Mouse (Mus musculus) adrenal gland, adult 18-20 months (tissue): ENCODE data around the gene Cpxm2. TPM values are rescaled to one million over a fixed set of nuclear protein-coding genes. Genes with fewer than 3 reads are reported as not detected.

Source experiments
- DNase-seq, 2 experiments: peaks; one replicate each; pipeline ENCODE4 v3.0.0; 2021 to 2022; ENCODE audit warnings: low spot score in 2 of 2
- total RNA-seq, 2 experiments: library from RNA; stranded (reverse); gene quantifications; 1 replicate in 1 of 2; 2 replicates in 1 of 2; pipeline ENCODE4 v1.2.3; 2021

Gene Cpxm2
- total RNA-seq, 2 experiments from 2014 or later: 11.6 to 14.9 TPM

DNA sequence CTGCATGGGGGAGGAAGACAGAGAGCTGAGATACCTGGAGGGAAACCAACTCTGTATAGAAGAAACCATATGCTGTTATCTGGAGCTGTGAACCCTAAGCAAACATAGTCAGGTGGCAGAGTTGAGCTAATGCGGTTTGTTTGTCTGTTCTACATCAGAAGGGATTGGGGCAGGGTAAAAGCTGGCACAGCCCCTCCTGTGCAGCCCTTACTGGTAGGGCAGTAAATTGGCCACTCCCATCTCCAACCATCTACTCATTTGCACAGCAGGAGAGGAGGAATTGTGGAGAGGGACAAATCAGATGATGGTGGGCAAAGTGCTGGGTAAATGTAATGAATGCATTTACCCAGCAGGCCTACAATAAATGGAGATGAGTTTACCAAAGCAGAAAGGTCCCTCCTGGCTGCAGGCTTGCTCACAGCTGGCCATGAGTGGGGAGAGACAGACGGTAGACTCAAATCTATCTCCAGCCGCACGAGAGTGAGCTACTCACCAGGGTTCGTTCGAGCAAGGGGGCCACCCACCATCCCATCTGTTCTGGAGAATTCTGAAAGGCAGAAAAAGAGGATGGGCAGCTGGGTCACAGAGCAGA, 122.5 kb downstream of the Cpxm2 start:
- no peak for DNase-seq

DNA sequence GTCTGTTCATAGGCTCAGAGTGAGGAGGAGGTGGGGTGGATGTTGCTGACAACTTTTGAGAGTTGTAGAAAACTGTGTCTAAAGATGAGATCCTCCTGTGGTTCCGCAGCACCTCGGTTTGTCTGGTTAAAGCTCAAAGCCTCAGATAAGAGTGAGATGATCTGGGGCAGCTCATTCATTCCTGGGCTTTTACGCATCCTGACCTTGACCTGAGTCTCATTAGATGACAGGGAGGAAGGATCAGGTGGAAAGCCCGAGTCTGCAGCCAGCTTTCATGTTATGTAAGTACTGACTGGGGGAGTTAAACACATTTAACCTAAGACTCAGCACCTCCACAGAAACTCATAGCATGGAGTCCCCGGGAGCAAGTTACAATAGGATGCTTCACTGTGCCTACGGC, 127.9 kb downstream of the Cpxm2 start:
- no peak for DNase-seq

DNA sequence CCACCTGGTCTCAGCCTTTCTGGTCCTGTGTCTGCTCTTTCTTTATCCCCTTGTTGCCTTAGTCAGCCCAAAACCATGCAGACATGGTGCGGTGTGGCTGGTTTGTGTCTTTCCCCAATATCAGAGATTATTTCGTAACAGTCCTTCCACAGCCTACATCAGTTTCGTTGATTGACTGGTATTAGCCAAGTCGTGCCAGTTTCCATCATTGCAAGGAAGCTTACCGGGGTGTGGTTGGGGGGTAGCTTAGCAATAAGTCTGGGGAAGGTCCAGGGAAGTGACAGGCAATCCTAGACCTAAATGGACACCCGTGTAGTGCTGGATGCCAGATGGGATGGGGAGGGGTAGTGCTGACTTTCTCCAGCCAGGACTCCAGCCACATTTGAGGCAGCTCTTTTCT, 128.9 kb downstream of the Cpxm2 start:
- DNase-seq: no peak

DNA sequence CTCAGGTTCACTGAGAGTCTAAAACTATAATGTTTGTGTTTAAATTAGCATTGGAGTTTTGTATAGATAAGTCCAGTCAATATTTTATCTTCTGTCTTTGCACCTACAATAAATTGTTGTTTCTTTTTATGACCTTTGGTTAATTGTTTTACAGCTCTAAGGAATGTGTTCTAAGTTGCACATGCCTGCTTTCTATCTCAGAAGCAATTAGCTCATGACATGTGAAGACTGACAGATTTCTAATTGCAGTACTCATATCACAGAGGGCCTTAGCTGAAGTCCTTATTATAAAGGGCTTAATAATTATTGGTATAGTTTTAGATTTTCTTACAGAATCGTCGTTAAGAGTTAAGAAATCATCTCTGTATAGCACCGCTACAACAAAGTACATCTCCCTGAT, 138.6 kb downstream of the Cpxm2 start:
- no peak for DNase-seq

DNA sequence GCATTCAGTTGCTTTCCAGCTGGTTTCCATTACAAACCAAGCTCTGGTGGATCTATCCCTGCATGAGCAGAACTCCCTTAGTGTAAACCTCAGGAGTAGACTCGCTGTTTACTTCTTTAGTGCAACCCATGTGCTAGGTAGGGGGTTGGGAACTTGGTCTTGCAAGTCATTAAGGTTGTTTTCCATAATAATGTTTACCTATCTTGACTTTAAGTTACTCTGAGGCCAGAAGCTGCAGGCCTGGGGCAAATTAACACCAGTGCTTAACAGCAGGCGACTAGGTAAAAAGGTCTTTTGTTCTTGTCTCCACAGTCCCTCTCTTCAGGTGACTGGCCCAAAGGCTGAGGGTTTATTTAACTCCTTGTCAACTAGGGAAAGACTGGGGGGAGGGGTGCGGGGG, 139.3 kb downstream of the Cpxm2 start:
- no peak for DNase-seq

DNA sequence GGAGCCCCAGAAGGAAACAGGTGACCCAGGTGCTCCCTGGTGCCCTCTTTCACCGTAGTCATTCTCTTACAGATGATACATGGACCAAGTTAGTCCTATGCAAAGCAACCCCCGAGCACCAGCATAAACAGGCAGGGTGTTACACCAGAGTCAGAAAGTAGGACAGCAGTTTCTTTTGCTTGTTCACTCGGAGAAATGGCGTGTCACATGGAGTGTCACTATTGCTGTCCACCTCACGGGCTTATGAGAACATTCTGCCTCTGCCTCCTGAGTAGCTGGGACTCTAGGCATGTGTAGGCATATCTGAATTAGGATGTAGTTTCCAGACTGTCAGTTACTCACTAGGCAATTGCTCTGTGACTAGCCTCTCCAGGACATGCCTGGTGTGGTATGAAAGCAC, 140.6 kb downstream of the Cpxm2 start:
- DNase-seq: no peak

DNA sequence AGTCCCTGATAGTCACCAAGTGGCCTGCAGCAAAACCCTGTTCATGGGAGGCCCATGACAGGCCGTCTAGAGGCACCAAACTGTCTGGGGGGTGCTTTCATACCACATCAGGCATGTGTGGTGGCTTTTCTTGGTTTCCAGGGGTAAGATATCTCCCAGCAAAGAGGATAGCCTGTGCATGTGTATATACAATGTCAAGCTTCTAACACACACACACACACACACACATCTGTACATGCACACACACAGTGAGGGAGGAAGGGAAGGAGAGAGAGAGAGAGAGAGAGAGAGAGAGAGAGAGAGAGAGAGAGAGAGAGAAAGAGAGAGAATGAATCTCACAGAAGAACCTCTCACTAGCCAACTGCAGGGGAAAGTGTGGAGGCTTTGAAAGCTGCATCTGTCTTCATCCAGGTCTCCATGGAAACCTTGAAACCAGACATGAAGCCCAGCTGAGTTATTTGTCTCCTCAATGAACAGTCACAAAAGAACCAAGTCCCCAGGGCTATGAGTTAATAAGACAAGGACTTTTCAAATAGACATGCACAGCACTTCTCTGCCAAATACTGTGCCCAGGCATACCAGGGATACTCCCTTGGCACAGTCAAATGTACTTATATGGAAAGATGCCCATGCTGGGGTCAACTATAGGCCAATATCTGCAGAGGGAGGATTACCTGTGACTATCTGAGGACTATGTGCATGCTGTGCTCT, 141.4 kb downstream of the Cpxm2 start:
- DNase-seq: no peak

DNA sequence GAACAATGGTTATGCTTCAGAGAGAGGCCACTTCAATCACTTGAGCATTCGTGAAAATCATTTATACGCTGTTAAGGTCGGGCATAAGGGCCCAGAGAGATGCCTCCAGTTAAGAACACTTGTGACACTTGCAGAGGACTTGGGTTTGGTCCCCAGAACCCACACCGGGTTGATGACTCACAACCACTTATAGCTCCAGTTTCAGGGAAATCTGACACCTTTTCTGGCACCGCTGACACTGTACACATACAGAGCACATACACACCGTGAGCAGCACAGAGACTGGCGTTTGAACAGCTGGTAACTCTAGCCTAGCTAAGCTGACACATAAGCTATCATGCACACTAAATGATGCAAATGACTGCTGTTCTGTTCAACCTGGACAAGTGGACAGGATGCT, 145.5 kb downstream of the Cpxm2 start:
- no peak for DNase-seq

DNA sequence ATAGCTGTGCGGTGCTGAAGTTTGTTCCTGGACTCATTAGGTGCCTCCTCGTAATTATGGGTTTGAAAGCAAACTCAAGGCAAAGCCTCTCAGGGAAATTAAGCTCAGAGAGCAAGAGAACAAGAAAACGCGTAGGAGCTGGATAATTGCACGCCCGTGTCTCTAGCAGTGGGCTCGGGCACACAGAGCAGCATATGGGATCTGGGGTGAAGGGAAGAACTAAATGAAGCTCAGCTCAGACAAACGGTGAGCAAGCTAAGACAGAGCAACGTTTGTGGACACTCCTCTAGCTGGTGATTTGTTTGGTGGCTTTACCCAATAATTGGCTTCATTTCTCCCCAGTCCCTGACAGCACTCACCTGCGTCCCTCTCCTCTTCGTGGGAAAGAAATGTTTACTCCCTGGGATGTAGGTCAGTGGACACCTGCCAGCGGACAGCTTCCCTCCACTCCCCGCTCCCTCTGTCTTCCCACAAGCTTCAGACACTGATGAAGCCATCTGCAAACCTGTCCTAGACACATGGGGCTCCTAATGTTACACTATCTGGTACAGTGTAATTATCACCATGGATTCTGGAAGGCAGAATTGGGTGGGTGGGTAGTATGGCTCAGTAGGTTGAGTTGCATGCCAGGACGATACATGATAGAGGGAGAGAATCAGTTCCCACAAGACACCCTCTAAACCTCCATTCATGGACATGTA, 148.4 kb downstream of the Cpxm2 start:
- no peak for DNase-seq

DNA sequence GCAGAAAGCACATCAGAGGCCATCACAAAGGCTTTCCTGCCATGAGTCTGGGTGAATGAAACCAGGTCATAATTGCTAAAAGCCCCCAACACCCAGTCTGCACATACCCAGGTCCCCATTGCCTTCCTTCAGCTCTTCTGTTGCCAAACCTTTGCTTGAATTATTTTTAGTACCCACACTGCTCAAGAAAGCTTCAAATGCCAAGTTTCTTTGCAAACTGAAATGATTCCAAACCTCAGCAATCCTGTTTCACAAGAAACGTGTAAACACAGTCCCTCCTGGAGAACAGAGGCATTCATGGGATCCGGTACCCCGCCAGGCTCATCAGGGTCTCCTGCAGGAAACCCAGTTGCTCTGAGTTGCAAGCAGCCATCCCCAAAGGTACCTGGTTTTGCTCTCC, 161.7 kb downstream of the Cpxm2 start:
- DNase-seq: no peak

DNA sequence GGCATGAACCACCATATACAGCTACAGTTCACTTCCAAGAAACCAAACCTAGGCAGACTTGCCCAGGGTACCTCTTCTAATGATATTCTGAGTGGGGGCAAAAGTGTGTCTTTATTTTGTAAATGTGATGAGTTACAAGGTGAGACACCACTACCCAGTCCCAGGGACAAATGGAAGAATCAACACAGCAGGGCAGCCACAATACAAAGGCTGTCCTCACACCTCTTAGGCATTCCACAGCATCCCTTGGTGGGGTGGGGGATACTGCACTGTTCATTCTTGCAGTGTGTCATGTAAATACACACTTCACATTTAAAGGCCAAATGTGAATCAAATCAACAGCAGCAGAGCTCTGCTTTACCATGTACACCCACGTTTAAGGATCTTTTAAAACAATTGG, 162.3 kb downstream of the Cpxm2 start:
- no peak for DNase-seq

DNA sequence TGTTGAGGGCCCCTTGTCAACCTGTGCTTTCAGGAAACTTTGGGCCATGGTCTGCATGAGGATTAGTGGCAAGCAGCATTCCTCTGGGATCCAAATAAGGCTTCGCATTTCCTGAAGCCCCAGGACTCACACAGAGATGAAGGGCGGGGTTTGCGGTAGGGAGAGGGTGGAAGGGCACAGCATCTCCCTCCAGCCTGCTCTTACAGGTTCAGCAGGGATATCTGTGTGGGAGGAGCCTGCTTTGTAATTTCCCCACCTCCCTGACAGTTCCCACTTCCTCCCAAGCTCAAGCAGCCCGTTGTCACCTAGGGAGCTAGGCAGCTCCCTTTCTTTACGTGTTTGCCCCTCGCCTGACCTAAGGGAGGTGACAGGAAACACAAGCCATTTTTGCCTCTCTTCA, 165.5 kb downstream of the Cpxm2 start:
- no peak for DNase-seq

Other genes starting within 250 kb of the Cpxm2 start
- gene Gpr26, start 188.3 kb downstream of the Cpxm2 start, total RNA-seq: not detected
- 10 to 100 TPM; 34.1 to 43.9 TPM for gene Chst15, start 162.5 kb upstream of the Cpxm2 start, total RNA-seq